Mouse (Mus musculus): ENCODE results near the gene Map4k5.

The Map4k5 gene

GRCm38 (mm10) chr12:69838376-69838775 lies 54.6 kb downstream of the Map4k5 start:
- DNase-seq = peak in 1 of 2 experiments; percentile 21

- no peak for DNase-seq
Measured at GRCm38 (mm10) chr12:69833982-69834604, 58.9 kb downstream of the Map4k5 start.

GRCm38 (mm10) chr12:69831239-69831910 lies 61.6 kb downstream of the Map4k5 start:
- DNase-seq = no peak

GRCm38 (mm10) chr12:69828214-69828613 lies 64.8 kb downstream of the Map4k5 start:
- DNase-seq = no peak

- no peak for DNase-seq
Measured at GRCm38 (mm10) chr12:69824881-69825597, 68.0 kb downstream of the Map4k5 start.

- DNase-seq = no peak
Measured at GRCm38 (mm10) chr12:69814272-69814671, 78.7 kb downstream of the Map4k5 start.

GRCm38 (mm10) chr12:69813596-69813995 lies 79.4 kb downstream of the Map4k5 start:
- DNase-seq = no peak

GRCm38 (mm10) chr12:69812986-69813385 lies 80.0 kb downstream of the Map4k5 start:
- DNase-seq = no peak

GRCm38 (mm10) chr12:69811976-69812375 lies 81.0 kb downstream of the Map4k5 start:
- DNase-seq = no peak

- DNase-seq = no peak
Measured at GRCm38 (mm10) chr12:69809439-69809838, 83.6 kb downstream of the Map4k5 start.

- DNase-seq = no peak
Measured at GRCm38 (mm10) chr12:69807399-69807985, 85.5 kb downstream of the Map4k5 start.

GRCm38 (mm10) chr12:69805148-69805547 lies 87.9 kb downstream of the Map4k5 start:
- DNase-seq = no peak

- DNase-seq = no peak
Measured at GRCm38 (mm10) chr12:69804393-69805070, 88.5 kb downstream of the Map4k5 start.

- DNase-seq = no peak
Measured at GRCm38 (mm10) chr12:69803196-69803595, 89.8 kb downstream of the Map4k5 start.

GRCm38 (mm10) chr12:69800586-69800985 lies 92.4 kb downstream of the Map4k5 start:
- DNase-seq = no peak

GRCm38 (mm10) chr12:69796311-69796710 lies 96.7 kb downstream of the Map4k5 start:
- DNase-seq = no peak

- DNase-seq = peak; percentile 31
Measured at GRCm38 (mm10) chr12:69790530-69791505, 102.2 kb downstream of the Map4k5 start, which contains the start of gene Cdkl1. TSS of gene Cdkl1 (minus strand) at chr12:69791267.

- peak; percentile 12 for DNase-seq
Measured at GRCm38 (mm10) chr12:69789766-69790529, 103.1 kb downstream of the Map4k5 start.

GRCm38 (mm10) chr12:69788380-69788779 lies 104.6 kb downstream of the Map4k5 start:
- DNase-seq = no peak

GRCm38 (mm10) chr12:69785471-69785870 lies 107.5 kb downstream of the Map4k5 start:
- DNase-seq = no peak

Data from thymus, adult 18-20 months (tissue).